In genomic region chr9:104399927-104400326, GRCm38 (mm10) we compare ENCODE assay signal across 28 mouse cellular contexts.
"Had no signal": no experiment of that assay in that cellular context is flagged by ENCODE, and none has a peak within 500 bp of the region (broad histone marks: within the 10 kb centered on the region; RNA-seq: fewer than 3 reads in every experiment).

No protein-coding gene starts in this region.

- H3K27me3 ChIP-seq: heart, embryonic 13.5 days; heart, embryonic 15.5 days; hindbrain, embryonic 12.5 days; intestine, embryonic 15.5 days; limb, embryonic 12.5 days had no signal

- ATAC-seq: hindbrain, embryonic 16.5 days; inflammation-experienced regulatory T-cells, adult 6 months; intestine, embryonic 15.5 days; intestine, postnatal 0 days had no signal

- H3K4me1 ChIP-seq: heart, embryonic 13.5 days; heart, embryonic 15.5 days; hindbrain, embryonic 10.5 days; hindbrain, embryonic 12.5 days; intestine, embryonic 15.5 days; limb, embryonic 10.5 days; limb, embryonic 12.5 days had no signal

- H3K4me2 ChIP-seq: heart, embryonic 11.5 days; heart, embryonic 13.5 days; heart, embryonic 15.5 days; hindbrain, embryonic 12.5 days; hindbrain, embryonic 14.5 days; intestine, embryonic 15.5 days; limb, embryonic 12.5 days; liver, embryonic 11.5 days had no signal

- H3K9ac ChIP-seq: heart, embryonic 13.5 days; heart, embryonic 15.5 days; hindbrain, embryonic 12.5 days; hindbrain, embryonic 14.5 days; intestine, embryonic 15.5 days; limb, embryonic 12.5 days; liver, embryonic 14.5 days had no signal

- DNase-seq: gastrocnemius, adult 2 months; gastrocnemius, postnatal 10 days; gastrocnemius, postnatal 25 days; heart, adult 2 months; heart, postnatal 14 days; heart, postnatal 36 days; kidney, adult 18-20 months; kidney, adult 8-10 months; kidney, postnatal 10 days; kidney, postnatal 25 days; kidney, postnatal 4 days; liver had no signal

- H3K4me3 ChIP-seq: gastrocnemius, adult 2 months; heart, adult 2 months; heart, embryonic 13.5 days; heart, embryonic 15.5 days; hindbrain, embryonic 10.5 days; hindbrain, embryonic 12.5 days; intestine, embryonic 15.5 days; layer of hippocampus, adult 2 months; left cerebral cortex, adult 2 months; limb, embryonic 10.5 days; limb, embryonic 12.5 days had no signal

- H3K9me3 ChIP-seq: heart, embryonic 13.5 days; heart, embryonic 15.5 days; hindbrain, embryonic 10.5 days; hindbrain, embryonic 12.5 days; intestine, embryonic 15.5 days; limb, embryonic 10.5 days; limb, embryonic 12.5 days had no signal

- H3K36me3 ChIP-seq: heart, embryonic 13.5 days; heart, embryonic 15.5 days; hindbrain, embryonic 10.5 days; hindbrain, embryonic 12.5 days; intestine, embryonic 15.5 days; limb, embryonic 10.5 days; limb, embryonic 12.5 days had no signal

- H3K27ac ChIP-seq: gastrocnemius, adult 2 months; heart, adult 2 months; heart, embryonic 13.5 days; heart, embryonic 15.5 days; hindbrain, embryonic 10.5 days; hindbrain, embryonic 12.5 days; hindbrain, embryonic 14.5 days; intestine, embryonic 15.5 days; layer of hippocampus, adult 2 months; left cerebral cortex, adult 2 months; limb, embryonic 10.5 days; limb, embryonic 12.5 days; liver, embryonic 14.5 days had no signal
